Mouse (Mus musculus) cerebellum, postnatal 25 days (tissue): Measurements from ENCODE around the gene Gja6.
A peak's percentile ranks its signal among the peaks of the same experiment; 100 is the strongest.

Experiments
- DNase-seq, 2 experiments: peaks; one replicate each; pipeline ENCODE4 v3.0.0; 2021; ENCODE audit warnings: mixed read lengths in 2 of 2

The Gja6 gene

GRCm38 (mm10) chrX:160906952-160907351 is at the start of gene Gja6:
Gene Gja6 (minus strand): TSS chrX:160907052.
- no peak for DNase-seq

- DNase-seq: no peak
Observed at GRCm38 (mm10) chrX:160949583-160949982, 42.7 kb upstream of the Gja6 start.

- DNase-seq: no peak
Observed at GRCm38 (mm10) chrX:160944722-160945121, 37.9 kb upstream of the Gja6 start.

GRCm38 (mm10) chrX:160935541-160935940 is 28.7 kb upstream of the Gja6 start:
- peak; percentile 52 to 67 for DNase-seq

GRCm38 (mm10) chrX:160930656-160931055 is 23.8 kb upstream of the Gja6 start:
- no peak for DNase-seq

GRCm38 (mm10) chrX:160928870-160929269 is 22.0 kb upstream of the Gja6 start:
- DNase-seq: no peak

GRCm38 (mm10) chrX:160919022-160919637 is 12.3 kb upstream of the Gja6 start:
- no peak for DNase-seq

GRCm38 (mm10) chrX:160906477-160906876 is 375 bp downstream of the Gja6 start:
- DNase-seq: no peak

- DNase-seq: no peak
Observed at GRCm38 (mm10) chrX:160905913-160906312, 939 bp downstream of the Gja6 start.

- peak in 1 of 2 experiments; percentile 14 for DNase-seq
Observed at GRCm38 (mm10) chrX:160905041-160905678, 1.7 kb downstream of the Gja6 start.

- DNase-seq: no peak
Observed at GRCm38 (mm10) chrX:160901118-160901517, 5.7 kb downstream of the Gja6 start.

GRCm38 (mm10) chrX:160892077-160892476 is 14.8 kb downstream of the Gja6 start:
- DNase-seq: no peak

- DNase-seq: no peak
Observed at GRCm38 (mm10) chrX:160886301-160886700, 20.6 kb downstream of the Gja6 start.

GRCm38 (mm10) chrX:160866576-160866975 is 40.3 kb downstream of the Gja6 start:
- DNase-seq: peak; percentile 52 to 53

GRCm38 (mm10) chrX:160865022-160865421 is 41.8 kb downstream of the Gja6 start:
- DNase-seq: no peak

GRCm38 (mm10) chrX:160863689-160864383 is 43.0 kb downstream of the Gja6 start:
- peak in 1 of 2 experiments; percentile 35 for DNase-seq
